Mouse (Mus musculus) retina, adult 2 months (tissue): ENCODE data around the gene Yy1.

Experiments used
- DNase-seq: peaks from one replicate; pipeline ENCODE4 v3.0.0-alpha.2; 2012; ENCODE audit warnings: low read depth, low spot score

Gene Yy1

DNA sequence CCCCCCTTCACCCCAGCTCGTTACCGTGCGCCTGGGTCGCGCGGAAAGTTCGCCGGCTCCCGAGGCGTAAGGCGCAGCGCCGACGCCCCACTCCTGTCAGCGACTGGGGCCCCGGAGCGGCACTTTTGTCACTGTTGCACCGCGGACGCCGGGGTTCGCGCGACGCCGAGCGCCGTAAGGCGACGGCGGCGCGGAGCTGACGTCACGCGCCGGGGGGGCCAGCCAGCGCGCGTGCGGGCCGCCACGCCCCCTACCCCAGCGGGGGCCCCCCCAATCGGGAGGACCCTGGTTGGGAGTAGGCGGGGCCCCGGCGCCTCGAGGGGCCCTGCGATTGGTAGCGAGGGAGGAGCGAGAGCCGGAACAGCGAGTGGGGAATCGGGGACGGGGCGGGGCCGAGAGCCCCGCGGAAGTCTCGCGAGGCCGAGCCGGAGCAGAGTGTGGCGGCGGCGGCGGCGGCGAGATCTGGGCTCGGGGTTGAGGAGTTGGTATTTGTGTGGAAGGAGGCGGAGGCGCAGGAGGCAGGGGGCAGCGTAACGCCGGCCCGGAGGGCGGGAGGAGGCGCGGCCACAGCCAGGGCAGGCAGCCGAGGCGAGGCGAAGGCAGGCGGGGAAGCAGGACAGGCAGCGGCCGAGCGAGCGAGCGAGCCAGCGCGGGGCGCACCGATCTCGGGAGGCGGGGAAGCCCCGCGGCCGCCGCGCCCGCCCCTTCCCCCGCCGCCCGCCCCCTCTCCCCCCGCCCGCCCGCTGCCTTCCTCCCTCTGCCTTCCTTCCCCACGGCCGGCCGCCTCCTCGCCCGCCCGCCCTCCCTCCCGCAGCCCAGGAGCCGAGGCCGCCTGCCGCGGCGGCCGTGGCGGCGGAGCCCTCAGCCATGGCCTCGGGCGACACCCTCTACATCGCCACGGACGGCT is at the start of gene Yy1:
Gene Yy1 (plus strand): TSS at position 428 of the 907 bp plus-strand sequence.
- DNase-seq = peak; percentile 97

DNA sequence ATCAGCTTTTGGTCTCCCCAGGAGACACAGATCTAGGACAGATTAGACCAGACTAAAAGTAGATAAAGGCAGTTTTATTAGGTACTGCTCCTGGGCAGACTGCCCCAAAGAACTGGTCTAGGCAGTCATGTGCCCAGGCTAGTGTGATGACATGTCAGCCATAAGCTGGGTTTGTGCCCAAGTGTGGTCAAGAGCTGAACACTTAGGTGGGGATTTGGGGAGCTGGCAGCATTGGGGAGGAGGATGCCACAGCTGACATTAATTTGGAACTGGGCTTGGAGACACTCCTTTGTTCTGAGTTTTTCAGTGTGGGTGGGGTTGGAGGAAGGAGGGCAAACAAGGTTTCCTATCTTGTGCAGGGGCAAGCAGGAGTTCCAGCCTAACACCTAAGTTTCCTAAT is 46.8 kb upstream of the Yy1 start:
- no peak for DNase-seq

DNA sequence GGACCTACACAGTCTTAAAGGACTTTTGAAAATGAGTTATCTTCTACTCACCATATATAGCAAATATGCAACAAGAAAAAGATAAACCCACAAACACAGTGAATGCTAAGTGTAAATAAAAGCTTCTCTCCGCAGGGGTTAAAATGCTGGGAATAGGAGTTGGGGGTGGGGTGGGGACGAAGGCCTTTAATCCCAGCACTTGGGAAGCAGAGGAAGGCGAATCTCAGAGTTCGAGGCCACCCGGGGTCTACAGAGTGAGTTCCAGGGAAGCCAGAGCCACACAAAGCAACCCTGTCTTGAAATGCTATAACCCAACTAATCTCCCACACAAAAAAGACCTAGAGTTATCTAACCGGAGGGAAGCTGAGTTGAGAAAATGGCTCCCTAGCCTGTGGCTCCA is 43.8 kb upstream of the Yy1 start:
- no peak for DNase-seq

DNA sequence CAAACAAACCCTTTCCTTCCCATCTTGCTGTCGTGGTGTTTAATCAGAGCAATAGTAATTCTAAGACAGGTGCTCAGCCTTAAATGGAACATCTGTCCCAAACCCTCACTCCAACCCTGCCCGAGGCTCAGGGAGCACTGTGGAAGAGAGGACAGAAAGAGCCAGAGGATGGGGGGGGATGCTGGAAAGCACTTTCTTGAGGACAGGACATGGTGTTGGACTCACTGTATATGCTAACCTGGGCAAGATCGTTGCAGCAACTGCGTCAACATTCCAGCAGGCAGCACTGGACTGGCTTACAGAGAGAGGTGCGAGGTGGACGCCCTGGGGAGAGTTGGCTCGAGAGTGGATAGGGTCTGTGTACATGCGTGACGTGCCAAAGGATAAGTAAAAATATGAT is 43.3 kb upstream of the Yy1 start:
- DNase-seq = no peak

DNA sequence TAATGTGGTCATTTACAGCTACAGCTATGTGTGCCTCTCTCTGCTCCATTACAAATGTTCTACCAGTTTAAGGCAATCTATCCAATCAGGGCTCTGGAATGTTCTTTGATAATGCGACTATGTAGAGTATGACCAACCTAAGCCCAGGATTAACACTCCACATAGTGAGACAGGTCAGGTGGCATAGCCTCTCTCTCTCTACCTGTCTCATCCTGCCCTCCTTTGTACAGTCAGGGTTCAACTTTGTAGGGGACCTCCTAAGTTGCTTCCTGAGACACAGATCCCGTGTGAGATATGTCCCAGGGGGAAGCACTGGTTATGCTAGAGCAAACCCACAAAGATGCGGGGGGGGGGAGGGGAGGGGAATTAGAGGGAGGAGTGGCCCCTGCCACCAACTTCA is 42.5 kb upstream of the Yy1 start:
- DNase-seq = no peak

DNA sequence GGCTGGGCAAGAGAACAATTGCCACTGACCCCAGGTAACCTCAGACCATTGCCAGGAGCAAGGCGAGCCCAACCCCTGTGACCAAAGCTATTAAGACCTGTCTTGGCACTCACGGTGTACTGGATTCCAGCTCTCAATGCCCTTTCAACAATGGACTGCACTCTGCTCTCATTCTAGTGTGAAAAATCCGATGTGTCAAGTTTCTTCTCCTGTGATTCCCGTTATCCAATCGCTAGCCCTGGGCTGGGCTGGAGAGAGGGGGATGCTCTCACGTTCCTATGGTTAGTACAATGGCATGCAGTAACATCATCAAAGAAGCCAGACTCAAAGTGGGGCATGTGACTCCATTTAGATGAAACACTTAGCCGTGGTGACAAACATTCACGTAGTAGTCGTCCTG is 41.0 kb upstream of the Yy1 start:
- DNase-seq = no peak

DNA sequence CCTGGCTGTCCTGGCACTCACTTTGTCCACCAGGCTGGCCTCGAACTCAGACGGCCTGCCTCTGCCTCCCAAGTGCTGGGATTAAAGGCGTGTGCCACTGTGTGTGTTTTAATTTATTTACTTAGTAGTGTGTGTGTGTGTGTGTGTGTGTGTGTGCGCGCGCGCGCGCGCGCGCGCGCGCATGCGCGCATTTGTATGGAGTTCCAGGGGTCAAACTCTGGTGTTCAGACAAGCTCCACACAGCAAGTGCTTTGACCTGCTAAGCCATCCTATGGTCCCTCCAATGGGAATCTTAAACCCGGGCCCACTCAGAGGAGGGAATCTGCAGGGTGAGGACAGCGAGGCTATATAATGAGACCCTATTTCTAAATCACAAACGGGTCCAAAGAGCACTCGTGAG is 37.6 kb upstream of the Yy1 start:
- DNase-seq = no peak

DNA sequence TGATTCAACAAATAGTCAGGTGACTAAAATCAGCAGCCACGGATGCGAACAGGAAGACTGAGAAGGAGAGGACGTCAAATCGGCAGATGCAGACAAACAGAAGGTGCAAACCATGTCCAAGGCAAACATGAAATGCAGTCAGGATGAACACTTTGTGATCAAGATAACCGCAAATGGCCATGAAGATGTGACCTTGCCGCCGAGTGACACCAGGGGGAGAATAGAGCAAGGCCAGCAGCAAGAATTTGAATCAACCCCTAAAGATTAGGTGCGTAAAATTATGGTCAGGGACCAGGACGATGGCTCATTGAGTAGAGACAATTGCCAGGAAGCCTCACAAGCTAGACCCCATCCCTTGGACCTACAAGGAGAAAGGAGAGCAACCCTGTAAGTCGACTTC is 36.2 kb upstream of the Yy1 start:
- no peak for DNase-seq

DNA sequence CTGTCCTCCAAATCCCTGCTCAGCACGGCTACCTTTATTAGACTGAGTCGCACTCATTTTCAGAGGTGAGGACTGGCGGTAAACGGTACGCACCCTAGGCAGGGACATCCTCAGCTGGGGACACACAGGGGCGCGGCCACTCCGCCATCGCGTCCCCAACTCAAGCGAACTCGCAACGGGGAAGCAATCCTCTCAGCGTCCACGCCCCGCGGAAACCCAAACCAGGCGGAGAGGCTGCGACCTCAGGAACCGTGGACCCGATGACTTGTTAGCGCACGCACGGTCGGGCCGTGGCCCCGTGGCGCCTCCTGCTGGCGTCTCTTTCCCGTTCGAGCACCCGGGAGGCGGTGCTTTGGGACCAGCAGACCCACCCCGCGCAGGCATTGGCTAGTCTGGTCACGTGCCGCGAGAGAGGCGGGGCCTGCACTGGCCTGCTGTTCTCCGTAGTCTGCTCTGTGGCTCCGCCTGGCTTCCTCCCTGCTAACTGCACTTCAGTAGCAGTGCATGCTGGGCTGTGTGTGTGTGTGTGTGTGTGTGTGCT is 35.0 kb upstream of the Yy1 start:
- DNase-seq = peak; percentile 93

DNA sequence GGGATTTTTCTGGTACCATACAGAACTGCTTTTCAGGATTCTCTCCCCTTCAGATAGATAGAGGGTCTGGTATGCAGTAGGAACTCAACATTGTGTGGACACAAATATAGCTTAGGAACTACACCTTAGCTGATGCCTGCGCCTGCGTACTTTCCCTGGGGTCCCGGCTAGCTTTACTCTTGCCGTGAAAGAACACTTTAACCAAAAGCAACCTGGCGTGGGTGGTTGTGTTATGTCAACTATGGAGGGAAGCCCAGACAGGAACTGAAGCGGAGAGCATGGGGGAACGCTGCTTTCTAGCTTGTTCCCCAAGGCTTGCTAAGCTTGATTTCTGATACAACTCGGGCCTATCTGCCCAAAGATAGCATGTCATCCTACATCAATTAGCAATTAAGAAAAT is 34.5 kb upstream of the Yy1 start:
- DNase-seq = no peak

DNA sequence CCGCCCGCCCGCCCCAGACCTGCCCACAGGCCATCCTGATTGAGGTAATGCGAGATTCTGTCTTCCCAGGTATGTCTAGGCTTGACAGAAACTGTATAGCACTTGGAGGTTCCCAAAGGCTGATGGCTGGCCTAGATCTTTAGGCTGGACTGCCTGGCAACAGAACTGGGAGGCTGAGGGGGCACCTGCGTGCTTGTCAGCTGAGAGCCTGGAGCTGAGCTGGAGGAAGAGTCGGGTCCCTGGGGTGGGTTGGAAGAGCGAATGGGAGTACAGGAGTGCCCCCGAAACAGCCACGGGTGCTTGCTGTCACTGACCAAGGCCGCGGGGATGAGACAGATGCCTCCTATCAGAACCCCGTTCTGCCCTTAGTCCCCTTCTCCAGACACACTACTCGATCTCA is 34.1 kb upstream of the Yy1 start:
- no peak for DNase-seq

DNA sequence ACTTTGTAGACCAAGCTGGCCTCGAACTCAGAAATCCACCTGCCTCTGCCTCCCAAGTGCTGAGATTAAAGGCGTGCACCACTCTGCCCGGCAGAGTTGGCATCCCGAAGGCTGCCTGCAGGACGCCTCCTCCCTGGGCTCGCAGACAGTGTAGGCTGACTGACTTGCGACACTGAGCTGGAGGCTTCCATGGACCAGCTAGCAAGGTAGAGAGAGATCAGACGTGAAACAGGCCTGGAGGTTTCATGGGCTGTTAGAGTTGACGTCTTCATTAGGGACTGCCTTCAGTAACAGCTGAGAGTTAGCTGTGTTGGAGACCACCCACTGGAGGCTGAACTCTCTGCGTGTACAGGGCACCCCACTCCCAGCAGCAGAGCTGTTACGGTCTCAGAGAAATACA is 33.5 kb upstream of the Yy1 start:
- no peak for DNase-seq

DNA sequence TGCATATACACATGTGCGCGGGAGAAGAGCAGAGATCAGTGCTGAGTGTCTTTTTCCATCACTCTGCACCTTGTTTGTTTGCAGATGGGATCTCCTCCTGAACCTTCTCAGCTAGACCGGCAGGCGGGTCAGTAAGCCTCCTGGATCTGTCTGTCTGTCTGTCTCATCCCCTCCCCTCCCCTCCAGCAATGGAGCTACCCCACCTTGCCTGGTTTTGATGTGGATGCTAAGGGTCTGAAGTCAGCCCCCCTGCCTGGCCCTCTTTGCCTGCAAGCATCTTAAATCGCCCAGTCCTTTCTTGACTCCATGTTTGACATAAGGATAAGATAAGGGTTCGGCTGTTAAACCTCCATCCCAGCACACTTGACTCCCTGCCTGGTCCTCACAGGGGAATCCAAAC is 32.8 kb upstream of the Yy1 start:
- DNase-seq = no peak

DNA sequence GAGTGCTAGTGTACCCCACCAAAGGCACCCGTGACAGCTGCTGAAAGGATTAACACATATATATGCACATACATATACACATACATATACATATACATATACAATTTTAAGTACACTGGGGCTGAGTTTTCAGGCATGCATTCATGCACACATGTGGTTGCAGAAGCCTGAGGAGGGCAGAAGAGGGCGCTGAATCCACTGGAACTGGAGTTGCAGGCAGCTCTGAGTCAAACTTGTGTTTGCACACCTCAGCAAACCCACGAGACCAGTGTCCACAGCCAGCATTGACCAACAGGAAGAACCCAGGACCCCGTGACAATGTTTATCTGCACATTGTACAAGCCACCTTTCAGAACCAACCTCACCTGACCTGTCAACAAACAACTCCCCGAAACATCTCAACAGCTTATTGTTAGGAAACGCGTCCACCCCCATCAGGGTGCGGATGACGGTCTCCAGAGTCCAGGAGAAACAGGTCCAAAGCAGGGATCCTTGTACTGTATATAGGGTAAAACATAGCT is 32.2 kb upstream of the Yy1 start:
- no peak for DNase-seq

DNA sequence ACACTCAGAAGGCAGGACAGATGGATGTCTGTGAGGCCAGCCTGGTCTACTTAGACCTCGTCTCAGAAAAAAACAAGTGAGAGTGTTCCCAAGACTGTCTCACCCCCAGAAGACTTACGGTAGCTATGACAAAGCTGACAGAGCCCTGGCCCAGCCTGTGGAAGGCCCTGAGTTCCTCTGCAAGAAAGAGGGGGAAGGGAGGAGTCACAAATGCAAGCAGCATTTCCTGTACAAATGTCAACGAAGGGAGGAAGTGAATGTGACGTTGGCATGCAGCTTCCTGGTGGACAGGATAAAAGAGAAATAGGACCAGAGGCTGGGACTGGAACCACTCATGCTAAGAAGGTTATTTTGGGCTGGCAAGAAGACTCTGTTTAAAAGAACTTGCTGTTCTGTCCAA is 31.6 kb upstream of the Yy1 start:
- DNase-seq = no peak

DNA sequence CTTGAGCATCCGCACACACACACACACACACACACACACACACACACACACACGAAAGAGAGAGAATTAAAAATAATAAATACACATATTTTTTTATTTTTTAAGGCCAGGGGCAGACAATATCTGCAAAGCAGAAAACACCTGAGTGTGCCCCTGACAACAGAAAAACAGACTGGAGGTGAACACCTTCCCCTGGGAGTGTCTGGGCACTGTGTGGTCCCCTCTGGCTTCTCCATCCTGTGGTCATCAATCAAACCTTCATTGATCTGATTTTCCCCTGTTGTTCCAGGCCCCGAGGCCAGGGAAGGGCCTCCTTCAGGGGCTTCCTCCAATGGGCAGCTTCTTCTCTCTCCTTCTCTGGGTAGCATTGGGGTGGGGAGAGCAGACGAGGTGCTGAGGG is 31.1 kb upstream of the Yy1 start:
- DNase-seq = no peak

DNA sequence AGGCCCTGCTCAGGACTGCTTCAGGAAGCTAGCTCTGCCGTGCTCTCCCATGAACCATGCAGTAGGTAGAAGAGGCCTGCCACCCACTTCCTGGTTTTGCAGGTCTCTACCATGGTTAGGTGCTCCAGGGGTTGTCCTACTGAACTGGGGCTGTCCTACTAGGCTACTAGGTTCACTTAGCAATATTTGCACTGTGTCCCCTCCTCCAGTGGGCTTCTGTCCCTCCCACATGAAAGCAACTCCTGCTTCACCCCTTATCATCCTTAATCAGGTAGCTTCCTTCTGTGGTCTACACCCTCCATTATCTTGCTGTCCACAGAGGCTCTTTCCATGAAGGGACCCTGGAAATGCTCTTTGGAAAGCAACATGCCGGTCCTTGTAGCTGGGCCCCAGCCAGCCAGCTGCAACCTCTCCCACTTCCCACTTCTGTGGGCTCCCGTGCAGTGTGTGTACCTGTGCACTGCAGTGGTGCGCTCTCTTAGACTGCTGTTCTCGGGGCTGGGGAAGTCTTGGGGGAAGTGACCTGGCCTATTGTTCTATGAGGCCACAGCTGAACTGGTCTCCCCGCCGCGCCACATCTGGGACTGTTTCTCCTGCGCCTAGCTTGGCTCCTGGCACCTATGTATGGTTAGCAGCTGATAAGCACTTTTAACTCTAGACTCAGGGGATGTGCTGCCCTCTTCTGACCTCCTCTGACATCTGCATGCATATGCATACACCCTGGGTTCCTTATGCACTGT is 29.5 kb upstream of the Yy1 start:
- DNase-seq = no peak

DNA sequence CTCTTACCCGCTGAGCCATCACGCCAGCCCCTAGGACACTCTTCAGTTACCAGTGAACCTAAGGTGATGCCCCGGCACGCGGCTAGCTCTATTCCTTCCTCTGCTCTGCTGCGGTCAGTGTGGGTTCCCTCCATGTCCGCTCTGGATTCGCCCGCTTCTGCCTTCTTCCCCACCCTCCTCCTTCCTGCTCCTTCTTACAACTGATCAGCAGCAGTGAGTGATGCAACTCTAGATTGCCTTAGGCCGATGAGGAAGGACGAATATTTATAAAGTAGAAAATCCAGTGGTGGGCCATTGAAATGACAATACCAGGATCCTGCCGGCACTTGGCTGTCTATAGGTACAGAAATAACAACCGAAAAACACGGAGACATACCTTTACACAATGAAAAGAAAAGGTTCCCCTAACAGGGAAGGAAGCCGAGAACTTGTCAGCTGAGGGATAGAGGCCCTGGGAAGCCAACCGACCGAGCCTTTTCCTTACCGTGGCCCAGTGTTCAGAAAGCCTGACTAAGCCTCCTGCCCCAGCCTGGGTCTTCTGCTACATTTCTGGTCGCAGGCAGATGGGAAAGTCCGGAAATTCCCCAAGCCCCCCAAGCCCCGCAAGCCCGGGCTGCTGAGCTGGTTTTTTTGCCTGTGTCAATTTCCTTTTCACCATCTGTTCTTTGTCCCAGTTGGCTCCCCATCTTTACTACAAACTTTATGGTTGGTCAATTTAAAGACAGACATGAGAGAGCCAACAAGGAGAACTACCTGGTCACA is 27.7 kb upstream of the Yy1 start:
- no peak for DNase-seq

DNA sequence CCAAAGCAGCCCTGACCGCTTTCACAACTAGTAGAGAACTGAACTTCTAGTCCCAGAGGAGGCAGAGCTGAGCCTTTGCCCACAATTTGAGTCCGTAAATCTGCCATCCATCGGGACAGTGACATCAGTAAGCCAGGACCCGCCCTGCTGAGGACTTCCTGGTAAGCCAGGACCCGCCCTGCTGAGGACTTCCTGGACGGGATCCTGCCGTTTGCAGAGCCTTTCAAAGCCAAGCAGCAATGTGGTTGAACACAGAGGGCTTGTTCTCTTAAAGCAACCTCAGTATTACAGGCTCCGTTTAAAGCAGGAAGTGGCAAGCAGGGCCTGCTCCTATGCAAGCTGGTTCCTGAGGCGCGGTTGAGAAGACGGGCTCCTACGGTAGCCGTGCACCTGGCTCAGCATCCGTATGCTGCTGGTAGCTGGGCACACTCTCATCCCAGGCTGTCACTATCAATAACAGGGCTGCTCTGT is 27.0 kb upstream of the Yy1 start:
- no peak for DNase-seq

DNA sequence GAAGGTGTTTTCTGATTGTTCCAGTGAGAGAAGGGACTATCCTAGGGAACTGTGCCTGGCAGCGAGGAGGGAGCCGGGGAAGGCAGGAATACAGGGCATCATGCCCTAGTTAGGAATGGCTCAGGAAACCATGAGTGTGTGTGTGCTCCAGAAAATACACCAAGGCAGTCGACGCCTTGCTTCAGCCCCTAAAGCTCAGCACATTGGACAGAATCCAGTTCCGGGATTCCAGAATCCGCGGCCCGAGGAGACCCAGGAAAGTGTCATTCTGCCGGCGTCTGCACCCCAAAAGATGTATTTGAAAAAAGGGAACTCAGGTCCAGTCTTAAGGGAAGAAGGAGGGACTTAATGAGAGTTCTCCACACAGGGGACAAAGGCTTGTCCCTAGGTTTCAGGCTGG is 26.5 kb upstream of the Yy1 start:
- no peak for DNase-seq

DNA sequence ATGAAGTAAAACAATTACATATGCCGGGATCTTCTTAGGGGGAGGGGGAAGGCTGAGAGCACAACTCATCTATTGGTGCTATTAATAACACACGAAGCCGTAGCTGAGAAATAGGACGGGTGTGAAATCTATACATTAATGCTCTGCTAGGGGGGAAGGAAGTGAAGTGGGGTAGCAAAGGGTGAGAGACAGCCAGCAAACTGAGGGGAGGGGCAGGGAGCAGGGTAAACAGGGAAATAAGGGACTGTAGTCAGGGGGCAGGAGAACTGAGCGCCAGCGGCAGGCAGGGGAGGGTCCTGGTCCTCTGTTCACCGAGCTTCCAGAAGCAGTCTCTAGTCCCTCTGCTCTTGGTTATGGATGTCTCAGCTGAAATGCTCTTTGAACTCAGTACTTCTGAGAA is 25.9 kb upstream of the Yy1 start:
- no peak for DNase-seq
